Mouse (Mus musculus) spleen, postnatal 14 days (tissue): ENCODE results near the gene Aldh3a2.

Source experiments
- DNase-seq, 2 experiments: peaks; one replicate each; pipeline ENCODE4 v3.0.0; 2021 to 2022; ENCODE audit warnings: low spot score in 2 of 2

The Aldh3a2 gene

GRCm38 (mm10) chr11:61273928-61274327 is 6.7 kb upstream of the Aldh3a2 start:
- no peak for DNase-seq

GRCm38 (mm10) chr11:61271612-61272011 is 4.3 kb upstream of the Aldh3a2 start:
- DNase-seq: no peak

GRCm38 (mm10) chr11:61270406-61270805 is 3.1 kb upstream of the Aldh3a2 start:
- DNase-seq: no peak

- DNase-seq: no peak
Observed at GRCm38 (mm10) chr11:61268626-61269349, 1.5 kb upstream of the Aldh3a2 start.

- DNase-seq: no peak
Observed at GRCm38 (mm10) chr11:61263841-61264240, 3.4 kb downstream of the Aldh3a2 start.

- no peak for DNase-seq
Observed at GRCm38 (mm10) chr11:61262516-61262915, 4.7 kb downstream of the Aldh3a2 start.

- no peak for DNase-seq
Observed at GRCm38 (mm10) chr11:61259106-61259505, 8.2 kb downstream of the Aldh3a2 start.

GRCm38 (mm10) chr11:61252807-61253206 is 14.5 kb downstream of the Aldh3a2 start:
- DNase-seq: no peak

- DNase-seq: no peak
Observed at GRCm38 (mm10) chr11:61251741-61252140, 15.5 kb downstream of the Aldh3a2 start.

- no peak for DNase-seq
Observed at GRCm38 (mm10) chr11:61244406-61244805, 22.9 kb downstream of the Aldh3a2 start.

GRCm38 (mm10) chr11:61236015-61236414 is 31.2 kb downstream of the Aldh3a2 start:
- DNase-seq: no peak

- no peak for DNase-seq
Observed at GRCm38 (mm10) chr11:61234174-61234573, 33.1 kb downstream of the Aldh3a2 start.

- DNase-seq: peak in 1 of 2 experiments; percentile 17
Observed at GRCm38 (mm10) chr11:61231329-61231728, 35.9 kb downstream of the Aldh3a2 start.

- DNase-seq: no peak
Observed at GRCm38 (mm10) chr11:61228406-61228805, 38.9 kb downstream of the Aldh3a2 start.

- DNase-seq: no peak
Observed at GRCm38 (mm10) chr11:61227816-61228215, 39.4 kb downstream of the Aldh3a2 start.

- DNase-seq: no peak
Observed at GRCm38 (mm10) chr11:61225941-61226412, 41.3 kb downstream of the Aldh3a2 start.

GRCm38 (mm10) chr11:61225511-61225910 is 41.8 kb downstream of the Aldh3a2 start:
- no peak for DNase-seq

GRCm38 (mm10) chr11:61224907-61225306 is 42.4 kb downstream of the Aldh3a2 start:
- DNase-seq: no peak

GRCm38 (mm10) chr11:61224234-61224744 is 43.0 kb downstream of the Aldh3a2 start:
- no peak for DNase-seq

GRCm38 (mm10) chr11:61222971-61223745 is 44.1 kb downstream of the Aldh3a2 start:
- no peak for DNase-seq

GRCm38 (mm10) chr11:61222007-61222406 is 45.3 kb downstream of the Aldh3a2 start:
- no peak for DNase-seq

- no peak for DNase-seq
Observed at GRCm38 (mm10) chr11:61220156-61220881, 46.9 kb downstream of the Aldh3a2 start.
